8 mouse cellular contexts compared by ENCODE assay signal in the genomic region with DNA sequence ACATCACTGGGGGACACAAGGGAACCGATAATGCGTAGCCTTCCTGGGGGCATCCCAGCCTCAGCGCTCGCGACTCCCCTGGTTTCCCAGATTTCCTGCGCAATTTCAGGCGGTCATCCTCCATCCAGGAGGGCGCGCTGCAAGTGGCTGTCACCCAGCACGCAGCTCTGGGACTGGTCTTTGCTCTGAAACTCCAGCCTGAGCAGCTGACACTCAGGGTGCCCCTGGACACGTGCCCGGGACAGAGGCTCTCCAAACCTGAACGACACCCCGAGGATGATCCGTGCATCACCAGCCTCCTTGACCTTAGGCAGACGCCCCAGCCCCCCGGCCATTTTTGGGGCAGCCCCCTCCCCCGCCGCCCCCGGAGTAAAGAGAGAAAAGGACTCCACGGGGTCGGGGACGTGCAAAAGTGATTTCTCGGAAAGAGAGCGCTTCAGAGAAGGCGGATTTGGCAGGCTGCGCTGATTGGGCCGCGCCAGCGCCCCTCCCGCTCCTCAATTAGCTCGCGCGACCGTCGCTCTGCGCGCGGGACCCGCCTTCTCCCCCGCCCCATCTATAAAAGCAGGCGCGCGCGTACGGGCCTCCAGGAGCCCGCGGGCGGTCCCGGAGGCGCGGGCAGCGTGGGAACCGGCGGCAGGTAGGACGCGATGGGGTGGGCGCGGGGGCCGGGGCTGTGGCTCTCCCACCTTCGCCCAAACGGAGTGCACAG. TPM values are rescaled to one million over a fixed set of nuclear protein-coding genes. Genes with fewer than 3 reads are reported as not detected.
A peak's percentile ranks its signal among the peaks of the same experiment; 100 is the strongest.
DNase-seq lines count a peak whose midpoint lies in the region; ATAC-seq and TF ChIP-seq lines count a peak whose summit lies in the region.

A gene (plus strand): TSS at position 589 of the 712 bp plus-strand sequence.

- peak; percentile 91 for DNase-seq in adrenal gland, postnatal 25 days
- peak; percentile 99 for DNase-seq in heart, adult 11 months
- peak; percentile 87 for DNase-seq in left cerebral cortex, postnatal 4 days
- peak; percentile 88 for DNase-seq in midbrain, embryonic 10.5 days (ENCODE audit: low spot score)
- peak; percentile 59 to 71 for DNase-seq in right cerebral cortex, postnatal 36 days (ENCODE audit: low spot score in 2 of 2)
- DNase-seq in urinary bladder, postnatal 36 days (ENCODE audit: low spot score in 2 of 2) = peak; percentile 78 to 87

- intact Hi-C loops in left cerebral cortex, postnatal 4 days (cut with DNase I) = no loop called here

- WGBS in embryonic facial prominence, embryonic 12.5 days = under 1% methylated on average over 58 of the region's 62 CpGs
- WGBS in intestine, postnatal 0 days = under 1% methylated on average over 61 of the region's 62 CpGs
- under 1% methylated on average over 61 of the region's 62 CpGs for WGBS in midbrain, embryonic 10.5 days

- peak; percentile 72; the same call in 1 of the 2 replicates for ATAC-seq in embryonic facial prominence, embryonic 12.5 days (ENCODE audit: insufficient number of reproducible peaks, insufficient read depth, low FRiP score, low TSS enrichment)
- ATAC-seq in intestine, postnatal 0 days = peak; percentile 94

- peak; percentile 58 for TF ChIP-seq CTCF in intestine, postnatal 0 days (IDR thresholded peaks at IDR 0.05; ENCODE audit: low read depth)

- no peak within 1 kb of the TSS for H3K27ac ChIP-seq in embryonic facial prominence, embryonic 12.5 days
- peak within 1 kb of the TSS; percentile 68 for H3K27ac ChIP-seq in intestine, postnatal 0 days (ENCODE audit: low read depth, low read length)
- peak within 1 kb of the TSS; percentile 82 for H3K27ac ChIP-seq in midbrain, embryonic 10.5 days (replicated peaks)

- peak within 1 kb of the TSS; percentile 40 for H3K9ac ChIP-seq in embryonic facial prominence, embryonic 12.5 days
- H3K9ac ChIP-seq in intestine, postnatal 0 days (ENCODE audit: low read depth, low read length) = peak within 1 kb of the TSS; percentile 73

- H3K27me3 ChIP-seq in embryonic facial prominence, embryonic 12.5 days = peaks cover 60% of the 10 kb centered on the region
- no peaks in the 10 kb centered on the region for H3K27me3 ChIP-seq in intestine, postnatal 0 days (replicated peaks; ENCODE audit: control insufficient read depth, insufficient read depth, low read length)
- H3K27me3 ChIP-seq in midbrain, embryonic 10.5 days (ENCODE audit: low read depth, poor library complexity, severe bottlenecking) = peaks cover 85% of the 10 kb centered on the region

- H3K4me2 ChIP-seq in embryonic facial prominence, embryonic 12.5 days (replicated peaks) = peak within 1 kb of the TSS; percentile 94
- H3K4me2 ChIP-seq in intestine, postnatal 0 days (replicated peaks; ENCODE audit: low read depth) = peak within 1 kb of the TSS; percentile 88

- H3K9me3 ChIP-seq in embryonic facial prominence, embryonic 12.5 days = no peaks in the 10 kb centered on the region
- H3K9me3 ChIP-seq in intestine, postnatal 0 days (ENCODE audit: control insufficient read depth) = no peaks in the 10 kb centered on the region
- H3K9me3 ChIP-seq in midbrain, embryonic 10.5 days (replicated peaks) = no peaks in the 10 kb centered on the region

- no peaks in the 10 kb centered on the region for H3K36me3 ChIP-seq in embryonic facial prominence, embryonic 12.5 days
- H3K36me3 ChIP-seq in intestine, postnatal 0 days (ENCODE audit: control insufficient read depth, insufficient read depth) = peaks cover 9% of the 10 kb centered on the region; the same call in 1 of the 2 replicates
- H3K36me3 ChIP-seq in midbrain, embryonic 10.5 days = peaks cover 7% of the 10 kb centered on the region; the same call in 1 of the 2 replicates

- 0 out of 2 replicates have a peak, but pooled peaks cover 8% of the 10 kb centered on the region for H3K4me1 ChIP-seq in embryonic facial prominence, embryonic 12.5 days
- 0 out of 2 replicates have a peak, but pooled peaks cover 7% of the 10 kb centered on the region for H3K4me1 ChIP-seq in intestine, postnatal 0 days (replicated peaks; ENCODE audit: control insufficient read depth, insufficient read depth, low read length)
- H3K4me1 ChIP-seq in midbrain, embryonic 10.5 days = peaks cover 39% of the 10 kb centered on the region

- peak within 1 kb of the TSS; percentile 44 for H3K4me3 ChIP-seq in embryonic facial prominence, embryonic 12.5 days
- H3K4me3 ChIP-seq in intestine, postnatal 0 days (ENCODE audit: low read depth, low read length) = peak within 1 kb of the TSS; percentile 60
- H3K4me3 ChIP-seq in midbrain, embryonic 10.5 days = peak within 1 kb of the TSS; percentile 69

RNA-seq across cellular contexts. Expression of the gene that starts here (rescaled TPM):
- total RNA-seq in adrenal gland, postnatal 25 days (2021) = 26.9 and 51.2 TPM in 2 replicates
- 4.4 and 4.7 TPM in 2 replicates for polyA plus RNA-seq in embryonic facial prominence, embryonic 12.5 days (2016; fragmentation: Nextera tagmentation; extraction: Ambion mirVana)
- 79.5 and 92.3 TPM in 2 replicates for polyA plus RNA-seq in intestine, postnatal 0 days (2015; fragmentation: Nextera tagmentation; extraction: Ambion mirVana)
- total RNA-seq in left cerebral cortex, postnatal 4 days (2021) = 1 to 10 TPM; 1.8 to 2.5 TPM
- 6.9 and 7.6 TPM in 2 replicates for polyA plus RNA-seq in midbrain, embryonic 10.5 days (2016; fragmentation: Nextera tagmentation; extraction: Ambion mirVana)
